Mouse (Mus musculus) limb, embryonic 14.5 days (tissue): ENCODE data around the gene Tpbgl. TPM values are rescaled to one million over a fixed set of nuclear protein-coding genes. Genes with fewer than 3 reads are reported as not detected.

Experiments
- ATAC-seq: fragments of 200-750 bp; cut with Nextera tagmentation; 2 replicates; pipeline ENCODE4 v1.8.0; 2017; ENCODE audit warnings: low read depth, moderate number of reproducible peaks, moderate TSS enrichment; ENCODE audit not compliant: low FRiP score
- DNase-seq: peaks from one replicate; pipeline ENCODE4 v3.0.0-alpha.2; 2015; ENCODE audit warnings: low spot score
- H3K27ac ChIP-seq: fragments of 300-500 bp; sonication (generic); replicated peaks from 2 replicates; pipeline ENCODE4 v1.5.1; 2014; ENCODE audit warnings: low read depth, mild to moderate bottlenecking, low read length, moderate library complexity, mixed read lengths
- H3K27me3 ChIP-seq: fragments of 300-500 bp; sonication (generic); 2 replicates; pipeline ENCODE4 v1.6.1; 2014; ENCODE audit warnings: low read length, mixed read lengths; ENCODE audit not compliant: control insufficient read depth, insufficient read depth
- H3K36me3 ChIP-seq: fragments of 300-500 bp; sonication (generic); 2 replicates; pipeline ENCODE4 v1.6.1; 2014; ENCODE audit warnings: mild to moderate bottlenecking, low read length, moderate library complexity, mixed read lengths; ENCODE audit not compliant: control insufficient read depth, insufficient read depth
- H3K4me1 ChIP-seq: fragments of 300-500 bp; sonication (generic); 2 replicates; pipeline ENCODE4 v1.6.1; 2014; ENCODE audit warnings: antibody characterized with exemption, low read length, mixed read lengths; ENCODE audit not compliant: control insufficient read depth, insufficient read depth
- H3K4me2 ChIP-seq: fragments of 300-500 bp; sonication (generic); replicated peaks from 2 replicates; pipeline ENCODE4 v1.6.1; 2014; ENCODE audit warnings: low read depth, mild to moderate bottlenecking, low read length, moderate library complexity; ENCODE audit not compliant: severe bottlenecking
- H3K4me3 ChIP-seq: fragments of 300-500 bp; sonication (generic); replicated peaks from 2 replicates; pipeline ENCODE4 v1.5.1; 2014; ENCODE audit warnings: low read length
- H3K9ac ChIP-seq: fragments of 300-500 bp; sonication (generic); 2 replicates; pipeline ENCODE4 v1.6.1; 2014; ENCODE audit warnings: mild to moderate bottlenecking, low read depth, low read length, moderate library complexity; ENCODE audit not compliant: severe bottlenecking
- H3K9me3 ChIP-seq: fragments of 300-500 bp; sonication (generic); 2 replicates; pipeline ENCODE4 v1.6.1; 2016; ENCODE audit warnings: low read length; ENCODE audit not compliant: control insufficient read depth
- POLR2A ChIP-seq: fragments of 200-500 bp; IDR thresholded peaks from 2 replicates; pipeline ENCODE4 v1.8.0; 2012; ENCODE audit warnings: inconsistent platforms, mild to moderate bottlenecking, moderate library complexity, borderline replicate concordance; ENCODE audit not compliant: insufficient read depth, insufficient read length; ENCODE audit errors: extremely low read depth
- WGBS: fragments of 180-500 bp; shearing (Covaris S2); extraction: QIAGEN DNeasy Blood & Tissue Kit; methylation state at CpG from one replicate; pipeline ENCODE4 v1.1.7; 2014; 5-methylcytosine and 5-hydroxymethylcytosine counted together
- polyA plus RNA-seq, 2 experiments: library from polyadenylated mRNA; depleted of rRNA in 1 of 2; stranded (reverse) in 1 of 2; unstranded in 1 of 2; fragments of >200 nt; fragmentation: Nextera tagmentation in 1 of 2; extraction: Ambion mirVana in 1 of 2; gene quantifications; 2 replicates each; pipeline versions ENCODE4 v1.2.1 to v1.2.3; 2012 to 2014

Gene Tpbgl
- polyA plus RNA-seq, 2 experiments, result 0.45 to 0.73 TPM

GRCm38 (mm10) chr7:99670915-99671314 lies 44.0 kb upstream of the Tpbgl start:
- WGBS, result 69% methylated on average over 4 of the region's 4 CpGs
- H3K4me3 ChIP-seq, result no peak overlapping the region
- DNase-seq (no peak), ATAC-seq (no peak)
- H3K27ac ChIP-seq, result no peak overlapping the region
- no peaks in the 10 kb centered on the region for H3K4me1 ChIP-seq
- TF ChIP-seq POLR2A, result no peak
- H3K4me2 ChIP-seq, result no peak overlapping the region
- no peaks in the 10 kb centered on the region for H3K36me3 ChIP-seq
- no peaks in the 10 kb centered on the region for H3K9me3 ChIP-seq
- no peaks in the 10 kb centered on the region for H3K27me3 ChIP-seq
- H3K9ac ChIP-seq, result no peak overlapping the region

GRCm38 (mm10) chr7:99668802-99669201 lies 41.9 kb upstream of the Tpbgl start:
- TF ChIP-seq POLR2A, result no peak
- ATAC-seq (no peak), DNase-seq (no peak)
- H3K4me3 ChIP-seq, result no peak overlapping the region
- 23% methylated on average over 4 of the region's 4 CpGs for WGBS
- H3K36me3 ChIP-seq, result no peaks in the 10 kb centered on the region
- no peak overlapping the region for H3K27ac ChIP-seq
- no peak overlapping the region for H3K4me2 ChIP-seq
- no peak overlapping the region for H3K9ac ChIP-seq
- H3K9me3 ChIP-seq, result no peaks in the 10 kb centered on the region
- no peaks in the 10 kb centered on the region for H3K27me3 ChIP-seq
- H3K4me1 ChIP-seq, result no peaks in the 10 kb centered on the region

GRCm38 (mm10) chr7:99667096-99667495 lies 40.2 kb upstream of the Tpbgl start:
- 78% methylated on average over 16 of the region's 16 CpGs for WGBS
- no peaks in the 10 kb centered on the region for H3K27me3 ChIP-seq
- H3K4me2 ChIP-seq, result no peak overlapping the region
- no peaks in the 10 kb centered on the region for H3K9me3 ChIP-seq
- no peak for TF ChIP-seq POLR2A
- no peak overlapping the region for H3K9ac ChIP-seq
- no peaks in the 10 kb centered on the region for H3K4me1 ChIP-seq
- no peak for DNase-seq
- no peaks in the 10 kb centered on the region for H3K36me3 ChIP-seq
- no peak overlapping the region for H3K27ac ChIP-seq
- no peak for ATAC-seq
- H3K4me3 ChIP-seq, result no peak overlapping the region

GRCm38 (mm10) chr7:99665731-99666452 lies 39.0 kb upstream of the Tpbgl start:
- no peak for TF ChIP-seq POLR2A
- H3K9ac ChIP-seq, result no peak overlapping the region
- no peaks in the 10 kb centered on the region for H3K36me3 ChIP-seq
- no peak overlapping the region for H3K4me3 ChIP-seq
- H3K4me1 ChIP-seq, result no peaks in the 10 kb centered on the region
- H3K27ac ChIP-seq, result no peak overlapping the region
- ATAC-seq (no peak), DNase-seq (no peak)
- no peaks in the 10 kb centered on the region for H3K9me3 ChIP-seq
- 93% methylated on average over 10 of the region's 10 CpGs for WGBS
- no peaks in the 10 kb centered on the region for H3K27me3 ChIP-seq
- H3K4me2 ChIP-seq, result no peak overlapping the region

GRCm38 (mm10) chr7:99664571-99665485 lies 37.9 kb upstream of the Tpbgl start:
- Histone ChIP-seq H3K27ac (no peak overlapping the region; the same call in 1 of the 2 replicates), H3K9ac (no peak overlapping the region), H3K4me1 (no peaks in the 10 kb centered on the region), H3K36me3 (no peaks in the 10 kb centered on the region), H3K4me2 (no peak overlapping the region), H3K4me3 (no peak overlapping the region), H3K9me3 (no peaks in the 10 kb centered on the region), H3K27me3 (no peaks in the 10 kb centered on the region)
- WGBS, result 47% methylated on average over 11 of the region's 11 CpGs
- peak; percentile 56 for DNase-seq
- peak; percentile 66 for ATAC-seq
- TF ChIP-seq POLR2A, result no peak
